13 mouse cellular contexts compared by ENCODE assay signal in the genomic region with DNA sequence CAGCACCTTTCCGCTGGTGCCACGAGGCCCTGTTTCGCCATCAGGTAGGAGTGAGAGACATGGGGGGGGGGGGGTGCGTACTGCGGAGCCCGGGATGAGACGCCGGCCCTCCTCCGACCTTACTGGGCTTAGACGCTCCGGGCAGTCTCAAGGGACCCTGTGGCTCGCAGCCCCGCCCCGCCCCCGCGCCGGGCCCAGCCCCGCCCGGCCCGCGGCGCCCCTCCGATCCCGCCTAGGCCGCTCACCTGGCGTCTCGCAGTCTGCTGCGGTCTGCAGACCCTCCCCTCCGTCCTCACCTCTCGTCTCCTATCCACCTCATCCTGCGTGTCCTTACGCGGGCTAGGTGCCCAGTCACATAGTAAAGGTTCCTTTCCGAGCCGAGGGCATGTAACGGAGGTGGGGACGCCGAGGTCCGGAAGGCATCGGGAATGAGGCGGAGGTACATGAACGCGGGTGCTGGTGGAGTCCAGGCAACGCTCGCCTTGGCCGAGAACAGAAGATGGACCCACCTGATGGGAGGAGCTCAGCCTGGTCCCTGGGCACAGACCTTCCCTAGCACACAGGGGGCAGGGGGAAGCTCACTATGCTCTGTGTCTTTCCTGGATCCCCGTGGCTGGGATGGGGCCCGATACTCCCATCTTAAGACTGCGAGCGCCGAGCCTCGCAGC. TPM values are rescaled to one million over a fixed set of nuclear protein-coding genes. Genes with fewer than 3 reads are reported as not detected.
A peak's percentile ranks its signal among the peaks of the same experiment; 100 is the strongest.
DNase-seq lines count a peak whose midpoint lies in the region; ATAC-seq and TF ChIP-seq lines count a peak whose summit lies in the region.
"Had no signal": no experiment of that assay in that cellular context is flagged by ENCODE, and none has a peak within 500 bp of the region (broad histone marks: within the 10 kb centered on the region; RNA-seq: fewer than 3 reads in every experiment).

No protein-coding gene starts in this region.

- TF ChIP-seq EP300 in stomach, postnatal 0 days (optimal IDR thresholded peaks at IDR 0.05), result no peak

- H3K4me3 ChIP-seq in heart, embryonic 13.5 days, result peak overlapping the region; percentile 24
- peak overlapping the region; percentile 29; the same call in 1 of the 2 replicates for H3K4me3 ChIP-seq in midbrain, embryonic 10.5 days
- no peak overlapping the region for H3K4me3 ChIP-seq in midbrain, embryonic 14.5 days (replicated peaks; ENCODE audit: low read depth, low read length)
- peak overlapping the region; percentile 36 for H3K4me3 ChIP-seq in limb, embryonic 10.5 days
- 0 out of 2 replicates have a peak overlapping the region, but pooled peaks have one; percentile 8 for H3K4me3 ChIP-seq in stomach, postnatal 0 days (ENCODE audit: low read depth, low read length)

- ATAC-seq in heart, embryonic 13.5 days (ENCODE audit: extremely low read depth, insufficient number of reproducible peaks, low FRiP score, low TSS enrichment), result no peak
- ATAC-seq in midbrain, embryonic 14.5 days (ENCODE audit: low FRiP score, low TSS enrichment), result no peak
- ATAC-seq in stomach, postnatal 0 days (ENCODE audit: low FRiP score, low TSS enrichment), result no peak; the same call in 1 of the 2 replicates
- no peak for ATAC-seq in erythroid progenitor cell, adult 5-6 weeks (replicated peaks; ENCODE audit: low FRiP score, poor library complexity, severe bottlenecking)
- ATAC-seq: CD4-positive, CD25-positive, alpha-beta regulatory T cell, adult 4 months had no signal

- H3K9me3 ChIP-seq in heart, embryonic 13.5 days, result no peaks in the 10 kb centered on the region
- no peaks in the 10 kb centered on the region for H3K9me3 ChIP-seq in midbrain, embryonic 10.5 days (replicated peaks)
- no peaks in the 10 kb centered on the region for H3K9me3 ChIP-seq in midbrain, embryonic 14.5 days (ENCODE audit: control insufficient read depth, low read length)
- H3K9me3 ChIP-seq in limb, embryonic 10.5 days (replicated peaks), result no peaks in the 10 kb centered on the region
- H3K9me3 ChIP-seq in stomach, postnatal 0 days (ENCODE audit: control insufficient read depth, low read length), result no peaks in the 10 kb centered on the region

- WGBS in heart, embryonic 13.5 days, result 1% methylated on average over 39 of the region's 52 CpGs
- 1% methylated on average over 46 of the region's 52 CpGs for WGBS in midbrain, embryonic 10.5 days
- under 1% methylated on average over 40 of the region's 52 CpGs for WGBS in midbrain, embryonic 14.5 days
- WGBS in limb, embryonic 10.5 days, result under 1% methylated on average over 42 of the region's 52 CpGs
- 2% methylated on average over 40 of the region's 52 CpGs for WGBS in stomach, postnatal 0 days

- no peak overlapping the region for H3K27ac ChIP-seq in heart, embryonic 13.5 days (replicated peaks)
- no peak overlapping the region for H3K27ac ChIP-seq in midbrain, embryonic 10.5 days (replicated peaks)
- H3K27ac ChIP-seq in midbrain, embryonic 14.5 days (replicated peaks; ENCODE audit: low read depth, low read length), result no peak overlapping the region
- no peak overlapping the region for H3K27ac ChIP-seq in limb, embryonic 10.5 days
- no peak overlapping the region for H3K27ac ChIP-seq in stomach, postnatal 0 days (replicated peaks)
- H3K27ac ChIP-seq: hindbrain, embryonic 14.5 days had no signal

- H3K27me3 ChIP-seq in heart, embryonic 13.5 days (replicated peaks), result peaks cover 98% of the 10 kb centered on the region
- H3K27me3 ChIP-seq in midbrain, embryonic 10.5 days (ENCODE audit: low read depth, poor library complexity, severe bottlenecking), result peaks cover 100% of the 10 kb centered on the region
- peaks cover 96% of the 10 kb centered on the region for H3K27me3 ChIP-seq in midbrain, embryonic 14.5 days (ENCODE audit: control insufficient read depth, insufficient read depth, low read length)
- peaks cover 100% of the 10 kb centered on the region for H3K27me3 ChIP-seq in limb, embryonic 10.5 days (ENCODE audit: low read depth, poor library complexity, severe bottlenecking)
- H3K27me3 ChIP-seq in stomach, postnatal 0 days (ENCODE audit: control insufficient read depth, insufficient read depth, low read length), result peaks cover 35% of the 10 kb centered on the region

- no peak for TF ChIP-seq CTCF in stomach, postnatal 0 days (IDR thresholded peaks at IDR 0.05; ENCODE audit: low read depth)

- intact Hi-C loops in heart, postnatal 36 days (cut with DNase I), result no loop called here

- peaks cover 9% of the 10 kb centered on the region for H3K4me1 ChIP-seq in heart, embryonic 13.5 days
- H3K4me1 ChIP-seq in midbrain, embryonic 10.5 days, result peaks cover 28% of the 10 kb centered on the region
- no peaks in the 10 kb centered on the region for H3K4me1 ChIP-seq in midbrain, embryonic 14.5 days (ENCODE audit: control insufficient read depth, insufficient read depth, low read length)
- peaks cover 25% of the 10 kb centered on the region for H3K4me1 ChIP-seq in limb, embryonic 10.5 days
- H3K4me1 ChIP-seq in stomach, postnatal 0 days (replicated peaks; ENCODE audit: control insufficient read depth, insufficient read depth), result no peaks in the 10 kb centered on the region

- no peak for DNase-seq in heart, postnatal 36 days
- peak; percentile 37 for DNase-seq in midbrain, embryonic 10.5 days (ENCODE audit: low spot score)
- DNase-seq in midbrain, embryonic 14.5 days, result no peak
- peak; percentile 65 for DNase-seq in limb, embryonic 10.5 days (ENCODE audit: low spot score)
- no peak for DNase-seq in stomach, postnatal 0 days (ENCODE audit: low spot score)
- DNase-seq in gastrocnemius, adult 18-20 months (ENCODE audit: low spot score), result no peak
- DNase-seq: lung, postnatal 10 days had no signal

- H3K4me2 ChIP-seq in heart, embryonic 13.5 days, result peak overlapping the region; percentile 45
- no peak overlapping the region for H3K4me2 ChIP-seq in midbrain, embryonic 14.5 days (ENCODE audit: low read length)
- no peak overlapping the region for H3K4me2 ChIP-seq in stomach, postnatal 0 days (replicated peaks; ENCODE audit: low read depth)
- H3K4me2 ChIP-seq: hindbrain, embryonic 14.5 days had no signal

- no peaks in the 10 kb centered on the region for H3K36me3 ChIP-seq in heart, embryonic 13.5 days
- H3K36me3 ChIP-seq in midbrain, embryonic 10.5 days, result no peaks in the 10 kb centered on the region
- H3K36me3 ChIP-seq in midbrain, embryonic 14.5 days (ENCODE audit: control insufficient read depth, insufficient read depth, low read length), result no peaks in the 10 kb centered on the region
- H3K36me3 ChIP-seq in limb, embryonic 10.5 days, result no peaks in the 10 kb centered on the region
- H3K36me3 ChIP-seq in stomach, postnatal 0 days (ENCODE audit: control insufficient read depth, insufficient read depth, low read length), result no peaks in the 10 kb centered on the region

- H3K9ac ChIP-seq in heart, embryonic 13.5 days, result no peak overlapping the region
- H3K9ac ChIP-seq in midbrain, embryonic 14.5 days (replicated peaks; ENCODE audit: low read length), result no peak overlapping the region
- H3K9ac ChIP-seq in stomach, postnatal 0 days (ENCODE audit: low read length), result no peak overlapping the region
- H3K9ac ChIP-seq: hindbrain, embryonic 14.5 days had no signal

RNA-seq across cellular contexts. Expression of gene Hmx1, which starts 8.9 kb away (rescaled TPM):
- 0.13 TPM in 1 of 2 replicates, not detected in the other for polyA plus RNA-seq in heart, embryonic 13.5 days (2015; fragmentation: Nextera tagmentation; extraction: Ambion mirVana)
- total RNA-seq in heart, postnatal 36 days (2021), result not detected
- 0.14 and 0.99 TPM in 2 replicates for polyA plus RNA-seq in midbrain, embryonic 10.5 days (2016; fragmentation: Nextera tagmentation; extraction: Ambion mirVana)
- polyA plus RNA-seq in midbrain, embryonic 14.5 days (2014; fragmentation: Nextera tagmentation; extraction: Ambion mirVana), result not detected in 2 replicates
- 0.13 and 0.35 TPM in 2 replicates for polyA plus RNA-seq in limb, embryonic 10.5 days (2016; fragmentation: Nextera tagmentation; extraction: Ambion mirVana)
- not detected in 2 replicates for polyA plus RNA-seq in stomach, postnatal 0 days (2015; fragmentation: Nextera tagmentation; extraction: Ambion mirVana)
- total RNA-seq in erythroid progenitor cell, adult 5-6 weeks (2015; ENCODE audit: low replicate concordance), result not detected in 2 replicates
- not detected in 2 replicates for total RNA-seq in erythroid progenitor cell, adult 5-6 weeks (2017; ENCODE audit: low replicate concordance)
- not detected for total RNA-seq in gastrocnemius, adult 18-20 months (2021)
- total RNA-seq: layer of hippocampus, postnatal 25 days had no signal
- polyA plus RNA-seq: CD4-positive, CD25-positive, alpha-beta regulatory T cell, adult 4 months; hindbrain, embryonic 14.5 days; stomach, embryonic 14.5 days had no signal

Comparison
In these comparisons a context has a peak if more than half of its experiments do, and no peak if none do; other contexts are left out.
1. DNase-seq: peak in midbrain, embryonic 10.5 days (single experiment) and limb, embryonic 10.5 days (single experiment); none in heart, postnatal 36 days (0 of 2), midbrain, embryonic 14.5 days (single experiment), stomach, postnatal 0 days (single experiment) and gastrocnemius, adult 18-20 months (single experiment).